Mouse (Mus musculus): ENCODE results near the gene Dmbt1. TPM values are rescaled to one million over a fixed set of nuclear protein-coding genes. Genes with fewer than 3 reads are reported as not detected.

The Dmbt1 gene
- total and polyA plus RNA-seq, 3 experiments = not detected

DNA sequence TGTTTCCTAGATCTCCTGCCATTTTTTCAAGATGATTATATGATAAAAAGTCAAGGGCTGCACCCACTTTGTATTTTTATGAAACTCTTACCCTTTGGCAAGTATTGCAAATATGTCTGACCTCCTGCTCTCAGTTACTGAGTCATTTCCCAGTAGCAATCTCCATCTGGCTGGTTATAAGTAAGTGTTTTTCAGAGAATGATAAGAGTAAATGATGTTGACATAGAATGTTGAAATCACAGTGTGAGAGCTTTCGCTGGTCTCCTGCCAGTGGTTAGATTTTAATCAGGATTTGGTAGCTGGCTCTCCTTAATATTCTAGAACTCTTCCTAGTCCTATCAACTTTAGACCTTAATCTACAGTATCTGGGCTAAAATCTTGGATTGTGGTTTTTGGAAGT, 20.0 kb upstream of the Dmbt1 start:
- DNase-seq (ENCODE audit: extremely low read depth) = no peak
- dilution Hi-C loops (cut with MboI; ENCODE audit: extremely low pct_ligation_motif_present, extremely low pct_unique_long_range_greater_than_20kb, low sequenced_read_pairs) = no loop called here

DNA sequence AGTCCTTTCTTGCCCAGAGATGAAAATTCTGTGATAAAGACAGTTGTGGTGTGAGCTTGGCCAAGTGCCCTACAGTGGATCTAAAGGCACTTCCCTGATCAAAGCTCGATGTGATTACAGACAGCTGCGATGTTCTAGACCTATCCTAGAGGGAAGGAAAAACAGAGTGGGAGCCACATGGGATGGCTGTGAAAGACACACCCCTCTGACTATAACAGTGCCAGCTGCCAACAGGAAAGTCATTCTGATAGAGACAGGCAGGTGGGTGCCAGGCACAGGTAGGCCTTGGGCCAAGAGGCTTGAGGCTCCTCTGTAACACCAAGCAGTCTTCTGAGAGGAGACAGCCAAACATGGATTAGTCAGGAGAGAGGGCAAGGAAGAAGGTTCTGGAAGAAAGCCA, 12.7 kb upstream of the Dmbt1 start:
- no peak overlapping the region for H3K27ac ChIP-seq (ENCODE audit: insufficient read depth, low read depth)
- H3K36me3 ChIP-seq (replicated peaks in 1 of 2; ENCODE audit: control insufficient read depth in 1 of 2, insufficient read depth in 1 of 2, low read length in 1 of 2) = no peaks in the 10 kb centered on the region
- no peak overlapping the region for H3K9ac ChIP-seq (ENCODE audit: insufficient read depth, low read depth)
- H3K4me3 ChIP-seq (replicated peaks in 1 of 3; ENCODE audit: low read depth in 2 of 3, low read length in 2 of 3, poor library complexity in 1 of 3) = no peak overlapping the region
- TF ChIP-seq TCF12 (IDR thresholded peaks at IDR 0.05; ENCODE audit: low read depth, low read length) = no peak
- no peak for TF ChIP-seq HCFC1 (IDR thresholded peaks at IDR 0.05; ENCODE audit: low read depth, low read length)
- no peak for TF ChIP-seq ELF1 (IDR thresholded peaks at IDR 0.05; ENCODE audit: low read depth, low read length)
- no peak for TF ChIP-seq IRF4 (IDR thresholded peaks at IDR 0.05; ENCODE audit: low read depth, low read length)
- no peak for TF ChIP-seq MAFK (IDR thresholded peaks at IDR 0.05; ENCODE audit: insufficient replicate concordance, low read length)
- no peak for TF ChIP-seq ETS1 (conservative IDR thresholded peaks at IDR 0.05; ENCODE audit: low read depth, low read length)
- TF ChIP-seq MXI1 (IDR thresholded peaks at IDR 0.05; ENCODE audit: low read depth, low read length) = no peak
- TF ChIP-seq MAZ (IDR thresholded peaks at IDR 0.05; ENCODE audit: low read depth, low read length) = no peak
- no peak for TF ChIP-seq SMC3 (IDR thresholded peaks at IDR 0.05; ENCODE audit: low read depth, low read length)
- TF ChIP-seq CHD2 (IDR thresholded peaks at IDR 0.05; ENCODE audit: low read length) = no peak
- no peak for TF ChIP-seq E2F4 (IDR thresholded peaks at IDR 0.05; ENCODE audit: insufficient replicate concordance, low read depth, low read length)
- TF ChIP-seq CHD1 (IDR thresholded peaks at IDR 0.05; ENCODE audit: low read depth, low read length) = no peak
- TF ChIP-seq POLR2A (IDR thresholded peaks at IDR 0.05; ENCODE audit: low read depth, low read length) = no peak
- no peak for TF ChIP-seq MAX (IDR thresholded peaks at IDR 0.05; ENCODE audit: low read length)
- dilution Hi-C loops (cut with MboI; ENCODE audit: extremely low pct_ligation_motif_present, extremely low pct_unique_long_range_greater_than_20kb, low sequenced_read_pairs) (no loop called here), in situ Hi-C loops (cut with MboI; ENCODE audit: low pct_ligation_motif_present, low pct_unique_long_range_greater_than_20kb, low sequenced_read_pairs) (no loop called here)
- H3K4me1 ChIP-seq (ENCODE audit: control insufficient read depth in 1 of 2, insufficient read depth in 2 of 2) = no peaks in the 10 kb centered on the region
- no peaks in the 10 kb centered on the region for H3K79me2 ChIP-seq (replicated peaks; ENCODE audit: control insufficient read depth, extremely low read depth, insufficient read depth, poor library complexity, severe bottlenecking)
- no peak for DNase-seq (ENCODE audit: extremely low read depth)
- H3K27me3 ChIP-seq (replicated peaks) = peaks cover 55% of the 10 kb centered on the region
- no peak overlapping the region for H3K4me2 ChIP-seq (ENCODE audit: insufficient read depth, low read depth, poor library complexity, severe bottlenecking)
- H3K9me3 ChIP-seq (replicated peaks; ENCODE audit: low read length) = no peaks in the 10 kb centered on the region

More for the DNA sequence above, 20.0 kb upstream of the Dmbt1 start:
- Histone ChIP-seq H3K27ac (ENCODE audit: insufficient read depth, low read depth) (no peak overlapping the region), H3K79me2 (replicated peaks; ENCODE audit: control insufficient read depth, extremely low read depth, insufficient read depth, poor library complexity, severe bottlenecking) (no peaks in the 10 kb centered on the region), H3K27me3 (replicated peaks) (peaks cover 65% of the 10 kb centered on the region), H3K9ac (ENCODE audit: insufficient read depth, low read depth) (no peak overlapping the region), H3K4me1 (ENCODE audit: control insufficient read depth in 1 of 2, insufficient read depth in 2 of 2) (no peaks in the 10 kb centered on the region), H3K36me3 (replicated peaks in 1 of 2; ENCODE audit: control insufficient read depth in 1 of 2, insufficient read depth in 1 of 2, low read length in 1 of 2) (no peaks in the 10 kb centered on the region), H3K4me2 (ENCODE audit: insufficient read depth, low read depth, poor library complexity, severe bottlenecking) (no peak overlapping the region), H3K4me3 (replicated peaks in 1 of 3; ENCODE audit: low read depth in 2 of 3, low read length in 2 of 3, poor library complexity in 1 of 3) (no peak overlapping the region), H3K9me3 (replicated peaks; ENCODE audit: low read length) (peaks cover under 1% of the 10 kb centered on the region)
- in situ Hi-C loops (cut with MboI; ENCODE audit: low pct_ligation_motif_present, low pct_unique_long_range_greater_than_20kb, low sequenced_read_pairs) = no loop called here
- TF ChIP-seq USF1 (IDR thresholded peaks at IDR 0.05; ENCODE audit: low read depth, low read length) (no peak), MXI1 (IDR thresholded peaks at IDR 0.05; ENCODE audit: low read depth, low read length) (no peak), MEF2A (IDR thresholded peaks at IDR 0.05; ENCODE audit: borderline replicate concordance, low read depth, low read length) (no peak), USF2 (conservative IDR thresholded peaks at IDR 0.05; ENCODE audit: low read depth, low read length) (no peak), ZMIZ1 (IDR thresholded peaks at IDR 0.05; ENCODE audit: low read depth, low read length) (no peak), PAX5 (IDR thresholded peaks at IDR 0.05; ENCODE audit: low read length) (no peak), CTCF (conservative IDR thresholded peaks at IDR 0.05 in 1 of 2, IDR thresholded peaks at IDR 0.05 in 1 of 2; ENCODE audit: low read depth in 2 of 2, low read length in 2 of 2) (no peak), GABPA (IDR thresholded peaks at IDR 0.05; ENCODE audit: insufficient replicate concordance, low read depth, low read length) (no peak), POLR2AphosphoS2 (IDR thresholded peaks at IDR 0.05; ENCODE audit: low read depth, low read length) (no peak), JUND (conservative IDR thresholded peaks at IDR 0.05; ENCODE audit: low read depth, low read length) (no peak), SMC3 (IDR thresholded peaks at IDR 0.05; ENCODE audit: low read depth, low read length) (no peak), ZNF384 (IDR thresholded peaks at IDR 0.05; ENCODE audit: low read depth, low read length) (no peak), ELF1 (IDR thresholded peaks at IDR 0.05; ENCODE audit: low read depth, low read length) (no peak), IRF4 (IDR thresholded peaks at IDR 0.05; ENCODE audit: low read depth, low read length) (no peak), MYC (IDR thresholded peaks at IDR 0.05; ENCODE audit: low read depth, low read length) (no peak), ZC3H11A (IDR thresholded peaks at IDR 0.05; ENCODE audit: low read depth, low read length) (no peak)
